Mouse (Mus musculus) spleen, adult 2 months (tissue): Measurements from ENCODE around the gene Polr2h. TPM values are rescaled to one million over a fixed set of nuclear protein-coding genes. Genes with fewer than 3 reads are reported as not detected.

Experiments
- DNase-seq, 2 experiments: peaks; one replicate each; pipeline versions ENCODE4 v3.0.0 to v3.0.0-alpha.2; 2012 to 2021; ENCODE audit warnings: low spot score in 2 of 2, low read depth in 1 of 2
- H3K27ac ChIP-seq: fragments of 200-500 bp; 2 replicates; pipeline ENCODE4 v1.5.1; 2012; ENCODE audit warnings: low read length, inconsistent platforms; ENCODE audit not compliant: insufficient read depth
- H3K27me3 ChIP-seq: fragments of 200-500 bp; 2 replicates; pipeline ENCODE4 v1.6.1; 2012; ENCODE audit warnings: mild to moderate bottlenecking, moderate library complexity, low read length, inconsistent platforms; ENCODE audit not compliant: control insufficient read depth, insufficient read depth
- H3K36me3 ChIP-seq: fragments of 200-500 bp; 2 replicates; pipeline ENCODE4 v1.6.1; 2012; ENCODE audit warnings: mild to moderate bottlenecking, low read length, inconsistent platforms; ENCODE audit not compliant: control insufficient read depth, insufficient read depth
- H3K4me1 ChIP-seq: fragments of 200-500 bp; 2 replicates; pipeline ENCODE4 v1.6.1; 2011; ENCODE audit warnings: inconsistent platforms; ENCODE audit not compliant: control insufficient read depth, insufficient read depth, insufficient read length
- H3K4me3 ChIP-seq: fragments of 200-500 bp; 2 replicates; pipeline ENCODE4 v1.5.1; 2011; ENCODE audit warnings: mild to moderate bottlenecking, inconsistent platforms; ENCODE audit not compliant: insufficient read depth, insufficient read length; ENCODE audit errors: extremely low read depth
- CTCF ChIP-seq: fragments of 200-500 bp; IDR thresholded peaks from 2 replicates; pipeline ENCODE4 v1.5.1; 2011; ENCODE audit warnings: mild to moderate bottlenecking, inconsistent platforms; ENCODE audit not compliant: insufficient read depth, insufficient read length, insufficient replicate concordance; ENCODE audit errors: extremely low read depth
- POLR2A ChIP-seq: fragments of 200-500 bp; IDR thresholded peaks from 2 replicates; pipeline ENCODE4 v1.6.1; 2011; ENCODE audit warnings: low read depth, low read length, inconsistent platforms
- WGBS: fragments of 180-500 bp; shearing (Covaris S2); methylation state at CpG from one replicate; pipeline ENCODE4 v1.1.7; 2018; 5-methylcytosine and 5-hydroxymethylcytosine counted together
- polyA plus RNA-seq: library from polyadenylated mRNA; depleted of rRNA; stranded (reverse); fragments of >200 nt; gene quantifications from 2 replicates; pipeline ENCODE4 v1.2.3, GENCODE M21; 2012

Gene Polr2h
- polyA plus RNA-seq, 1 experiment = 10.0 TPM

DNA sequence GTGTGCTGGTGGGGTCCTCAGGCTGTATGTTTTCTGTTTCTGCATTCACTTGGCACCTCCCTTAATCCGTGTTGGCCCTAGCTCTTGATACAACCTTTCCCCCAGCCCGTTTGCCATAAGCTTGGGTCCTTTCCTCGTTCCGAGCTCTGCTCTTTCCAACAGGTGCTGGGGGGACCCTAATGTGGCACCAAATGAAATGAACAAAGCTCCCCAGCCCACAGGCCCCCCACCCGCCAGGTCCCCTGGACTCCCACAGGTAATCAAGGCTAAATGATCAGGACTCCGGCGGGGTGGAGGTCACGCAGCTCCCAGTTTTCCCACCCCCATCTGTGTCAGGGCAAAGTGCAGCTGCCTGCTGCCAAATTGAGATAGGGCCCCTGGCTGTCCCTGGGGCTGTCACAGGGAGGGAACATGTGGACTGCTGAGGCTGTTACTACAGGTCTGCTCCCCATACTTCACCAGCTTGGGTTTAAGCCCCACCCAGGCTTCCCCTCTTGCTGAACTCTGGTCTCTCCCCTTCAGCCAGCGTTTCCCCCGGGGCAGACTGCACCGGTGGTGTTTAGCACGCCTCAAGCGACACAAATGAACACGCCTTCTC, 43.7 kb upstream of the Polr2h start:
- H3K27ac ChIP-seq = peak overlapping the region; percentile 50; the same call in 1 of the 2 replicates
- H3K27me3 ChIP-seq = no peaks in the 10 kb centered on the region; the same call in 1 of the 2 replicates
- peak overlapping the region; percentile 61 for H3K4me3 ChIP-seq
- WGBS = 4% methylated on average over 14 of the region's 14 CpGs
- peak in 1 of 2 experiments; percentile 13 for DNase-seq
- H3K4me1 ChIP-seq = peaks cover 8% of the 10 kb centered on the region; the same call in 1 of the 2 replicates
- H3K36me3 ChIP-seq = peaks cover 16% of the 10 kb centered on the region
- TF ChIP-seq CTCF = no peak
- TF ChIP-seq POLR2A = no peak

- 92% methylated on average over 6 of the region's 6 CpGs for WGBS
- Histone ChIP-seq H3K27me3 (no peaks in the 10 kb centered on the region; the same call in 1 of the 2 replicates), H3K4me3 (no peak overlapping the region), H3K36me3 (peaks cover 28% of the 10 kb centered on the region), H3K27ac (no peak overlapping the region), H3K4me1 (peaks cover 8% of the 10 kb centered on the region; the same call in 1 of the 2 replicates)
- TF ChIP-seq CTCF (no peak), POLR2A (no peak)
- no peak for DNase-seq
Measured at GRCm38 (mm10) chr16:20675213-20675612, 42.3 kb upstream of the Polr2h start.

DNA sequence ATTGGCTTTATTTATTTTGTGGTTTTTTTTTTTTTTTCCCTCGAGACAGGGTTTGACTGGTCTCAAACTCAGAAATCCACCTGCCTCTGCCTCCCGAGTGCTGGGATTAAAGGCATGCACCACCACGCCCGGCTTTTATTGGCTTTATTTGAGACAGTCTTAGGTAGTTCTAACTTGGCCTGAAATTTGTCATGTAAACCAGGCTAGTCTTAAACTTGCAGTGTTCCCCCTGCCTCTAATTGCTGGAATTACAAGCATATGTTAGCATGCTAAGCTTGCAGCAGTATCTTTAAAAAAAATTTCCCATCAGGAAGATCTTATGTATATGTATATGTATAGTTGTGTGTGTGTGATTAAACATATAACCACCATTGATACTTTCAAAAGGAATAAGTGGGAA, 40.8 kb upstream of the Polr2h start:
- 77% methylated on average over 4 of the region's 4 CpGs for WGBS
- peaks cover 8% of the 10 kb centered on the region; the same call in 1 of the 2 replicates for H3K4me1 ChIP-seq

GRCm38 (mm10) chr16:20677380-20677779, 40.1 kb upstream of the Polr2h start:
- Histone ChIP-seq H3K27me3 (no peaks in the 10 kb centered on the region; the same call in 1 of the 2 replicates), H3K4me1 (peaks cover 5% of the 10 kb centered on the region; the same call in 1 of the 2 replicates), H3K36me3 (peaks cover 48% of the 10 kb centered on the region), H3K4me3 (no peak overlapping the region), H3K27ac (no peak overlapping the region)
- no peak for DNase-seq
- TF ChIP-seq POLR2A = no peak
- no peak for TF ChIP-seq CTCF
- 73% methylated on average over 5 of the region's 5 CpGs for WGBS

More for the DNA sequence above, 40.8 kb upstream of the Polr2h start:
- no peak for DNase-seq
- TF ChIP-seq POLR2A (no peak), CTCF (no peak)
- no peak overlapping the region for H3K4me3 ChIP-seq
- peaks cover 42% of the 10 kb centered on the region for H3K36me3 ChIP-seq
- H3K27ac ChIP-seq = no peak overlapping the region
- H3K27me3 ChIP-seq = no peaks in the 10 kb centered on the region; the same call in 1 of the 2 replicates

- no peak overlapping the region for H3K4me3 ChIP-seq
Measured at GRCm38 (mm10) chr16:20677974-20678675, 39.3 kb upstream of the Polr2h start.

DNA sequence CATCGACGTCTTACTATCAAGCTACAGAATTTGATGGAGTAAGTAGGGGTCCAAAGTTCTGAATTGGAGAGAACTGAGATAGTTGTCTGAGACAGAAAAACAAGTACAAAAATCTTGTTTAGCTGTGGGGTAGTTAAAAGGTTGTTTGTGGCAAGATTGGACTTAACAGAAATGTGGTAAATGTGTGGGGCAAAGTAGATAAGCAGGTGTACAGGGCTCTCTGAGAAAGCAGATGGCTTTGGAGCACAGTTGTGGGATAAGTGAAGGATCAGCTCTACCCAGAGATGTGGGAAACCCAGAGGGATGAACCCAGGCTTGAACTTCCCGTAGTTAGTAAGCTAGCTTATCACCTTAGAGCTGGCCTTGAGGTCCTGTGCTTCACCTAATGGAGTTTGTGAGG, 26.7 kb upstream of the Polr2h start:
- H3K27ac ChIP-seq = no peak overlapping the region
- peaks cover 41% of the 10 kb centered on the region for H3K36me3 ChIP-seq
- WGBS = 75% methylated on average over 3 of the region's 3 CpGs
- H3K27me3 ChIP-seq = peaks cover 8% of the 10 kb centered on the region
- H3K4me1 ChIP-seq = no peaks in the 10 kb centered on the region
- H3K4me3 ChIP-seq = no peak overlapping the region
- no peak for DNase-seq
- TF ChIP-seq POLR2A (no peak), CTCF (no peak)

More at GRCm38 (mm10) chr16:20677974-20678675, 39.3 kb upstream of the Polr2h start:
- DNase-seq = no peak
- Histone ChIP-seq H3K27ac (no peak overlapping the region), H3K27me3 (no peaks in the 10 kb centered on the region), H3K36me3 (peaks cover 54% of the 10 kb centered on the region), H3K4me1 (peaks cover 5% of the 10 kb centered on the region; the same call in 1 of the 2 replicates)
- TF ChIP-seq CTCF = no peak
- 59% methylated on average over 10 of the region's 10 CpGs for WGBS

DNA sequence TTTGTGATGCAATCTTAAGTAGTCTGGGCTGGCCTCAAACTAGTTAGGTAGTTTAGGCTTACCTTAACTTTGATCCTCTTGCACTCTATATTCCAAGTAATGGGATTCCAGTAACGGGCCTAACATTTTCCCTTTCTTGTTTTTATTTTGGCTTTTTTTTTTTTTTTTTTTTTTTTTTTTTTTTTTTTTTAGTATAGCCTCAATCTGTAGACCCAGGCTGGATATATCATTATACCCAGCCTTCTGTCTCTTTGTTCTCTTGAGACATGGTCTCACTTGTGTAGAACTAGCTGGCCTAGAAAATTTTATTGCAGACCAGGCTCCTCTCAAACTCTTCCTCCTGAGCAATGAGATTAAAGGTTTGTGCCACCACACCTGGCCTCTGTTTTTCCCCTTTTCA, 25.8 kb upstream of the Polr2h start:
- no peak for DNase-seq
- H3K4me1 ChIP-seq = 0 out of 2 replicates have a peak, but pooled peaks cover 2% of the 10 kb centered on the region
- peaks cover 10% of the 10 kb centered on the region for H3K27me3 ChIP-seq
- 94% methylated on average over 1 of the region's 1 CpGs for WGBS
- H3K4me3 ChIP-seq = no peak overlapping the region
- TF ChIP-seq CTCF (no peak), POLR2A (no peak)
- peaks cover 32% of the 10 kb centered on the region for H3K36me3 ChIP-seq
- H3K27ac ChIP-seq = no peak overlapping the region
